Mouse (Mus musculus) ES-CJ7 (cell line): Measurements from ENCODE around the gene 4921517D22Rik.
A peak's percentile ranks its signal among the peaks of the same experiment; 100 is the strongest.
"Not testable (repeated sequence)": the region's sequence is repeated elsewhere in the genome, so short reads cannot be mapped to it uniquely, and the experiment has no call there.

Experiments used
- DNase-seq: peaks from one replicate; pipeline ENCODE4 v3.0.0; 2011; ENCODE audit warnings: low read depth, low spot score

Gene 4921517D22Rik

GRCm38 (mm10) chr13:59694008-59694407, at the start of gene 4921517D22Rik:
Gene 4921517D22Rik (minus strand): TSS chr13:59694108.
- no peak for DNase-seq

GRCm38 (mm10) chr13:59741697-59742096, 47.8 kb upstream of the 4921517D22Rik start:
- DNase-seq = peak; percentile 43

DNA sequence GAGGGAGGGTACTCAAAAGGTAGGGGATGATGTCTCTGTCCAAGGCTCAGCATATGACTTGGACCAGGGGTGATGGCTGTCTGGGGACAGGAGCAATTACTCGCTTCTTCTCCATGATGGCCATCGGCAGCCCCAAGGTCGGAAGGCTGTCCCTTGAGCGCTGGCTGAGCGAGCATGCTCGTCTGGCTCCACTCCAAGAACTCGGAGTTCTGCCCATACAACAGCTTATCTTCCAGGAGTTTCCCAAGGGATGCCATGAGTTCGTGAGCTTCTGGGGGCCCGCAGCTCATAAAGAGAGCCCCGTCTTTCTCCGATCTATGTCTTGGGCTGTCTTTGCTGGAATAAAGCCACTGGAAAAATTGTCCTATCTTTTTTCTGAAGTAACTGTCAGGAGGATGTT, 47.2 kb upstream of the 4921517D22Rik start:
- DNase-seq = no peak

GRCm38 (mm10) chr13:59739397-59739796, 45.5 kb upstream of the 4921517D22Rik start:
- no peak for DNase-seq

DNA sequence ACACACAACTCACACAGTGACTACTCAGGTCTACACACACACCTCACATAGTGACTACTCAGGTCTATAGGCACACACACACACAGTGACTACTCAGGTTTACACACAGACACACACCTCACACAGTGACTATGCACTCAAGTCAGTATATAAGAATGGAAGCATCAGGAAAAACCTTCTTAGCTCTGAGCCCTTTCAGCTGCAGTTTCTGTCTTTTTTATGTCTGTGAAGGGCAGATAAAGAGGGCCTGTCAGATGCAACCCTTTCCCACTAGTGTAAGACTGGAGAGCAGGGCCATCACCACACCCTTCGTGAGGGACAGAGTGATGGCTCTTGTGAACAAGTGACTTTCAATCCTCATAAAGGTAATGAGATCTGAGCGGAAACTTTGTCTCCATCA, 44.5 kb upstream of the 4921517D22Rik start:
- DNase-seq = no peak

DNA sequence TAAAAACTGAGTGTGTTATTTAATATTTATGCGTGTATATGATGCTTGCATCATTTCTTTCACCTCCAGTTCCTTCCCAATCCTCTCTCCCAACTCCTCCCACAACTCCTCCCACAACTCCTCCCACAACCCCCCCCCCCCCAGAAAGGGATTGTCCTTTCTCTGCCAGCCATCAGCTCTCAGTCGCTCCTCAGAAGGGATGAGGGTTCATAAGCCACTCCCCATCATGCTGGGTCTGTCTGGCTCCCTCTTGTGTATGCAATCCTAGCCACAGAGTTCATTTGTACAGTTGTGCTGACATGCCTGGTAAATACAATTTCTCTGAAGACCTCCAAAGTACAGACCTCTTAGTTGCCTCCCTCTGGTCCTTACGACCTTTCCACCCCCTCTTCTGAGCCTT, 41.3 kb upstream of the 4921517D22Rik start:
- peak; percentile 82 for DNase-seq

GRCm38 (mm10) chr13:59734347-59734746, 40.4 kb upstream of the 4921517D22Rik start:
- peak; percentile 56 for DNase-seq

- peak; percentile 35 for DNase-seq
These were observed 40.0 kb upstream of the 4921517D22Rik start for GRCm38 (mm10) chr13:59733936-59734335.

- DNase-seq = no peak
These were observed 37.7 kb upstream of the 4921517D22Rik start, which contains the start of gene Spata31d1d for GRCm38 (mm10) chr13:59731652-59732051. Gene Spata31d1d (minus strand): TSS chr13:59731752.

DNA sequence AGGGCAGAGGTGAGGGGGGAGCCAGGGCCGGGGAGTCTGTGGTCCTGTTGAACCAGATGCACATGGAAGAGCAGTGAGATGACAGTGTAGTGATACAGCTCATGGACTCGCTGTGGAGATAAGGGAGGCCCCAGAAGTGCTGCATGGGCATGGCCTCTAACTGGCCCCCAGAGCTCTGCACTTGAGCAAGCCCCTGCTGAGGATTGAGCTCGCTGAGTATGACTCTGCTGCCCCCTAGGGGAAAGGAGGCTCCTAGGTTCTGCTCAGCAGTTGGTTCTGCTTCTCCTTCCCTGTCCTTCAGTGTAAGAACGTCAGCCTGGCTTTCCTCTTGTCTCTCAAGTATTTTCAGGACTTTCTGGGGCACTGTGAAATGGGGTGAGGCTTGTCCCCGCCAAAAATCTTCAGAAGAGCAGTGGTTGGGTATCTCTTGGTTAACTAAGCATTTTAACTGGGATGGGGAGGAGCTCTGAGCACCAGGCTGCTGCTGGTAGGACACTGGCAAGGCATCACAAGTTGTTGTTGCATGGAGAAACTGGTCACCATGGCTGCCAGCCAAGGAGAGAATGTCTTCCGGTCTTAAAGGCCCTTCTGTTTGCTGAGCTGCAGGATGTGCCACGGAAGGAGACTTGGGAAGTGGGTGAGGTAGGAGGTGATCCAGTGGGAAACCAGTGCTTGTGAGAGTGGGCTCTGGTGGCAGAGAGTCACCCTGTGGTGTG, 34.6 kb upstream of the 4921517D22Rik start:
- DNase-seq = peak; percentile 87

DNA sequence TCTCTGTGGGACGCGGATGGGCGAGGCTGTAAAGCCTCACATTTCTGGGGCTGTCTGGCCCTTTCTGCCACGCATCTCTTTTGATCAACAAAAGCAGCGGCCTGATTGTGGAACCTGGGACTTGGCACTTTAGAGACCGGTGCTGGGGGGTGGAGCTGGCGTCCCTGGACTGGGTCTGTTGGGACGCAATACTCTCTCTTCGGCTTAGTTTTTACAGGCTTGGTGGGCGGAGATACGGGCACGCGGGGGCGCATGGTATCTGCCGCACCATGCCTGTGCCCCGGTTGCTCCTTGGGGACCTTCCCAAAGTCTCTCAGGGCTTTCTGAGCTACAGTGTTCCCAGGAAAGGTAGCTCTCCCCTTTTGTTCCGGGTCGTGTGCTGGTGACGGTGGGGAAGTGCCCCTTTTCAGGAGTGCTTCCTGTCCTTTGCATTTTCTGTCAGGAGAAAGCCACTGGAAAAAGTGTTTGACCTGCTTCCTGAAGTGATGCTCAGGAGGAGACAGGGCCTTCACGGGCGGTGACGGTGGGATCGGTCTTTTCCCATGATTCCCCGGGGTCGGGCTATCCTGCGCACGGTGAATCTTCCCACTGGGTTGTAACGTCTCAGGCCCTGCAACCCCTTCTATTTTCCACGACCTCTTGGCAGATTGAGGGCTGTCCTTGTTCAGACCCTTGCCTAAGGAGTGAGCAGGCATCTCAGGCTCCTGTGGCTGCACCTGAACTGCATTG, 32.4 kb upstream of the 4921517D22Rik start:
- peak; percentile 52 for DNase-seq

GRCm38 (mm10) chr13:59722089-59722488, 28.2 kb upstream of the 4921517D22Rik start:
- not testable (repeated sequence) for DNase-seq

DNA sequence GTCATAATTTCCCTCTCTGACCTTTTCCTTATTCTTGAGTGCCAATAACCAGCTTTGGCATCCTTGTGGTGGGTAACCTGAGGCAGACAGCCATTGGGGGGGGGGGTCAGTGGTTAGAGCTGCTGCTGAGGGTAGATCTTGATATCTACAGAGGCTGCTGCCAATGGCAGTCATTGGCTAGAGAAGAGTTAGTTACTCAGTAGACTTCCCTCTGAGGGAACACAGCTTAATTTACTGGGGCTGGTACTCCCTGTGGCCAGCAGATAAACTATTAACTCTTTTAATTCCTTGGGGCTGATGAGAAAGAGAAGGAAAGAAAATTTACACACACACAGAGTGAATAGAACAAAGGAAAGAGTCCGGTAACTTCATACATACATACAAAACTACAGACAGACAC, 25.6 kb upstream of the 4921517D22Rik start:
- no peak for DNase-seq

GRCm38 (mm10) chr13:59718857-59719440, 25.0 kb upstream of the 4921517D22Rik start:
- DNase-seq = not testable (repeated sequence)

GRCm38 (mm10) chr13:59713710-59714109, 19.8 kb upstream of the 4921517D22Rik start:
- DNase-seq = no peak

- DNase-seq = not testable (repeated sequence)
These were observed 18.1 kb upstream of the 4921517D22Rik start, which contains the start of gene Spata31d1b for GRCm38 (mm10) chr13:59711984-59712383. Gene Spata31d1b (plus strand): TSS chr13:59712284.

- peak; percentile 25 for DNase-seq
These were observed 16.3 kb upstream of the 4921517D22Rik start, which contains the start of gene Spata31d1a for GRCm38 (mm10) chr13:59710230-59710629. Gene Spata31d1a (minus strand): TSS chr13:59710330.

DNA sequence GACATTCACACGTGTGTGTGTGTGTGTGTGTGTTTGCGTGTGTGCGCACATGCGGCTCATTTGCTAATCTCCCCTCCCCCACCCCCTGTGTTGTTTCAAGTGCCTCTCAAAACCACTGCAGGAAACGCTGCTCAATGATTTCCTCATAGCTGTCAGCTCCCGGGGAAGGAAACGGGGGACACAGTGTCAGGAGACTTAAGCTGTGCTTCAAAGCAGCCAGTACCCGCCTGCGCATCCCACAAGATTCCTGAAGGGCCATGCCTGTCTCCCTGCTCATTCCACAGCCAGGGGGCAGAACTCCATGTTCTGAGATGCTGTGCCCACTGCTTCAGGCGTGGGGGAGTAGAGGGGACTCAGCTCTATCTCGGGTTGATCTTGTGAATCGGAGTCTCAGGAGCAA, 10.7 kb upstream of the 4921517D22Rik start:
- DNase-seq = no peak

- DNase-seq = no peak
These were observed 9.6 kb upstream of the 4921517D22Rik start for GRCm38 (mm10) chr13:59703514-59703913.

DNA sequence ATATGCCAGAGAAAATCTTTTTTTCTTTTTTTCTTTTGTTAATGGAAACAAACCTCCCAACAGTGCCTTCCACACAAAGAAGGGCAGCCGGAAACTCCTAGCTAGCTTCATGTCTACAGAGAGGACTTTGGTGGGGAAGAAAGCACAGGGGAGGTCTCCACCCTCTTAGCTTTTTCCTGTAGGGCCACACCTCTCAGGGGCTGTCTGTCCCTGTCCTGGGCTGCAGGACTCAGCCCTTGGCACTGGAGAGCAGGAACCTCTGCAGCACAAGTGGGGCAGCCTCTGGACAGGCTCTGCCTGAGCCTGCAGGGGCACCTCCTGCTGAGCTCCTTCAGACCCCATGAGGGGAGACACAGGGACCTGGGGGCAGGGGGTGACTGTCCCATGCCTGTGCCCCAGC, 6.2 kb upstream of the 4921517D22Rik start:
- not testable (repeated sequence) for DNase-seq

DNA sequence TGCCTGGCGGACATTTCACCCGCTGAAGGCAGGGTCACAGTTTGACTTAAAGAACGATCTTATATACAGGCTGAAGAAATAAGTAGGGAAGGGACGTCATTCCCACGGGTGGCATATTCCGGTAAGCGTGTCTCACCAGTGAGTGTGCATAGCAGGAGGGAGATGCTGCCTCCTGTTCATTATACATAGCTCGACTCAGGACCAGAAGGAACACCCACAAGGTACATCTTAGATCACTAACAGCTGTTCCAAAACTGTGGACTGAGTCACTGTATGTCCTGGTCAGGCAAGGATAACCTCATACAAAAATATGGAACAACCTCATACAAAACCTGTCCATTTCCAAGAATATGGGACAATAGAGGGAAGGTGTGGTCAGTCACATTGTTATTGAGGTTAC, 5.2 kb upstream of the 4921517D22Rik start:
- DNase-seq = no peak

- no peak for DNase-seq
These were observed 1.9 kb upstream of the 4921517D22Rik start for GRCm38 (mm10) chr13:59695781-59696180.
